Mouse (Mus musculus) G1E (cell line): Measurements from ENCODE around the gene Nfkbib.

Experiments
- CTCF ChIP-seq: IDR thresholded peaks from 2 replicates; pipeline ENCODE4 v1.5.1; 2012; ENCODE audit warnings: low read depth, low read length, inconsistent platforms, mixed read lengths
- GATA1 ChIP-seq: IDR thresholded peaks from 2 replicates; pipeline ENCODE4 v1.6.1; 2012; ENCODE audit warnings: borderline replicate concordance, low read length, inconsistent platforms, mixed read lengths
- GATA2 ChIP-seq: IDR thresholded peaks from 2 replicates; pipeline ENCODE4 v1.6.1; 2012; ENCODE audit warnings: low read depth, low read length, inconsistent platforms, borderline replicate concordance
- POLR2AphosphoS5 ChIP-seq: IDR thresholded peaks from 2 replicates; pipeline ENCODE4 v1.6.1; 2012; ENCODE audit warnings: low read depth, low read length, inconsistent platforms; ENCODE audit not compliant: insufficient replicate concordance
- TAL1 ChIP-seq: conservative IDR thresholded peaks from 2 replicates; pipeline ENCODE4 v1.6.1; 2012; ENCODE audit warnings: low read depth, low read length, inconsistent platforms, mixed read lengths

- TF ChIP-seq CTCF (no peak), GATA1 (no peak), POLR2AphosphoS5 (no peak), TAL1 (no peak), GATA2 (no peak)
Measured at GRCm38 (mm10) chr7:28761907-28762306, 5.4 kb downstream of the Nfkbib start.
